Mouse (Mus musculus) liver, adult 2 months (tissue): Measurements from ENCODE around the gene Slc36a3. TPM values are rescaled to one million over a fixed set of nuclear protein-coding genes. Genes with fewer than 3 reads are reported as not detected.

Source experiments
- DNase-seq: peaks from one replicate; pipeline ENCODE4 v3.0.0-alpha.2; 2011; ENCODE audit warnings: low read depth, low spot score; ENCODE audit errors: extremely low read depth
- H3K27ac ChIP-seq: fragments of 200-500 bp; replicated peaks from 2 replicates; pipeline ENCODE4 v1.5.1; 2012; ENCODE audit warnings: low read depth, mild to moderate bottlenecking, control low read depth, inconsistent platforms, low read length; ENCODE audit not compliant: insufficient read depth
- H3K27me3 ChIP-seq: fragments of 200-500 bp; 2 replicates; pipeline ENCODE4 v1.6.1; 2012; ENCODE audit warnings: mild to moderate bottlenecking, moderate library complexity, low read length, inconsistent platforms; ENCODE audit not compliant: control insufficient read depth, insufficient read depth
- H3K36me3 ChIP-seq: fragments of 200-500 bp; 2 replicates; pipeline ENCODE4 v1.6.1; 2012; ENCODE audit warnings: low read length, inconsistent platforms; ENCODE audit not compliant: control insufficient read depth, insufficient read depth
- H3K4me1 ChIP-seq: fragments of 200-500 bp; 2 replicates; pipeline ENCODE4 v1.6.1; 2011; ENCODE audit warnings: low read length; ENCODE audit not compliant: control insufficient read depth, insufficient read depth
- H3K4me3 ChIP-seq: fragments of 200-500 bp; 2 replicates; pipeline ENCODE4 v1.5.1; 2011; ENCODE audit warnings: low read depth, mild to moderate bottlenecking, control low read depth, low read length, moderate library complexity; ENCODE audit not compliant: insufficient read depth
- H3K79me2 ChIP-seq: fragments of 200-500 bp; 2 replicates; pipeline ENCODE4 v1.6.1; 2012; ENCODE audit warnings: inconsistent platforms, mild to moderate bottlenecking, low read length, moderate library complexity; ENCODE audit not compliant: control insufficient read depth, insufficient read depth
- H3K9ac ChIP-seq: fragments of 200-500 bp; 2 replicates; pipeline ENCODE4 v1.6.1; 2012; ENCODE audit warnings: low read depth, mild to moderate bottlenecking, control low read depth, inconsistent platforms, low read length
- CTCF ChIP-seq: fragments of 200-500 bp; IDR thresholded peaks from 2 replicates; pipeline ENCODE4 v1.5.1; 2011; ENCODE audit warnings: low read depth, low read length, control low read depth
- POLR2A ChIP-seq: fragments of 200-500 bp; IDR thresholded peaks from 2 replicates; pipeline ENCODE4 v1.6.1; 2011; ENCODE audit warnings: low read length, control low read depth; ENCODE audit not compliant: insufficient read depth; ENCODE audit errors: extremely low read depth
- WGBS: fragments of 180-500 bp; shearing (Covaris S2); methylation state at CpG from one replicate; pipeline ENCODE4 v1.1.7; 2018; 5-methylcytosine and 5-hydroxymethylcytosine counted together
- polyA plus RNA-seq: library from polyadenylated mRNA; depleted of rRNA; stranded (reverse); fragments of >200 nt; gene quantifications from 2 replicates; pipeline ENCODE4 v1.2.3, GENCODE M21; 2012
- total RNA-seq: library from RNA; depleted of rRNA; stranded (reverse); fragments of >200 nt; gene quantifications from 2 replicates; pipeline ENCODE4 v1.2.3, GENCODE M21; 2014

The Slc36a3 gene
- total and polyA plus RNA-seq, 2 experiments = 0.05 TPM; not detected in 1

- Histone ChIP-seq H3K79me2 (no peaks in the 10 kb centered on the region), H3K9ac (no peak within 1 kb of the TSS), H3K27ac (no peak within 1 kb of the TSS), H3K36me3 (no peaks in the 10 kb centered on the region), H3K4me1 (no peaks in the 10 kb centered on the region), H3K27me3 (peaks cover 18% of the 10 kb centered on the region), H3K4me3 (no peak within 1 kb of the TSS)
- 24% methylated on average over 10 of the region's 10 CpGs for WGBS
- TF ChIP-seq CTCF (no peak), POLR2A (no peak)
- no peak for DNase-seq
Measured at GRCm38 (mm10) chr11:55184733-55185291, 33.3 kb upstream of the Slc36a3 start, which contains the start of gene Slc36a2. TSS of gene Slc36a2 (minus strand) at chr11:55185077.

- TF ChIP-seq POLR2A (no peak), CTCF (no peak)
- no peak overlapping the region for H3K9ac ChIP-seq
- no peak overlapping the region for H3K4me3 ChIP-seq
- 59% methylated on average over 5 of the region's 5 CpGs for WGBS
- no peaks in the 10 kb centered on the region for H3K79me2 ChIP-seq
- DNase-seq = no peak
- no peaks in the 10 kb centered on the region for H3K36me3 ChIP-seq
- no peak overlapping the region for H3K27ac ChIP-seq
- peaks cover 20% of the 10 kb centered on the region for H3K27me3 ChIP-seq
- H3K4me1 ChIP-seq = no peaks in the 10 kb centered on the region
Measured at GRCm38 (mm10) chr11:55184246-55184645, 32.7 kb upstream of the Slc36a3 start.

- Histone ChIP-seq H3K79me2 (no peaks in the 10 kb centered on the region), H3K4me3 (no peak overlapping the region), H3K4me1 (no peaks in the 10 kb centered on the region), H3K27ac (no peak overlapping the region), H3K36me3 (no peaks in the 10 kb centered on the region), H3K9ac (no peak overlapping the region), H3K27me3 (peaks cover 20% of the 10 kb centered on the region)
- 23% methylated on average over 7 of the region's 7 CpGs for WGBS
- DNase-seq = no peak
- no peak for TF ChIP-seq POLR2A
- TF ChIP-seq CTCF = no peak
Measured at GRCm38 (mm10) chr11:55183124-55183523, 31.6 kb upstream of the Slc36a3 start.

- no peaks in the 10 kb centered on the region for H3K79me2 ChIP-seq
- no peak overlapping the region for H3K4me3 ChIP-seq
- 85% methylated on average over 3 of the region's 3 CpGs for whole genome bisulfite sequencing
- TF ChIP-seq CTCF = no peak
- TF ChIP-seq POLR2A = no peak
- no peaks in the 10 kb centered on the region for H3K36me3 ChIP-seq
- no peak overlapping the region for H3K27ac ChIP-seq
- H3K9ac ChIP-seq = no peak overlapping the region
- H3K27me3 ChIP-seq = peaks cover 17% of the 10 kb centered on the region
- H3K4me1 ChIP-seq = no peaks in the 10 kb centered on the region
- DNase-seq = no peak
Measured at GRCm38 (mm10) chr11:55179856-55180255, 28.3 kb upstream of the Slc36a3 start.

GRCm38 (mm10) chr11:55178830-55179229 is 27.3 kb upstream of the Slc36a3 start:
- H3K27me3 ChIP-seq = peaks cover 9% of the 10 kb centered on the region
- H3K4me1 ChIP-seq = no peaks in the 10 kb centered on the region
- no peaks in the 10 kb centered on the region for H3K36me3 ChIP-seq
- no peak overlapping the region for H3K27ac ChIP-seq
- no peak for TF ChIP-seq CTCF
- TF ChIP-seq POLR2A = no peak
- H3K79me2 ChIP-seq = no peaks in the 10 kb centered on the region
- peak; percentile 29 for DNase-seq
- no peak overlapping the region for H3K9ac ChIP-seq
- H3K4me3 ChIP-seq = no peak overlapping the region
- 74% methylated on average over 4 of the region's 4 CpGs for WGBS

GRCm38 (mm10) chr11:55170501-55170900 is 19.0 kb upstream of the Slc36a3 start:
- Histone ChIP-seq H3K79me2 (no peaks in the 10 kb centered on the region), H3K9ac (no peak overlapping the region), H3K4me3 (no peak overlapping the region), H3K36me3 (no peaks in the 10 kb centered on the region), H3K27ac (no peak overlapping the region), H3K27me3 (no peaks in the 10 kb centered on the region; the same call in 1 of the 2 replicates), H3K4me1 (peaks cover 6% of the 10 kb centered on the region)
- no peak for TF ChIP-seq CTCF
- no peak for TF ChIP-seq POLR2A
- no peak for DNase-seq
- WGBS = 82% methylated on average over 4 of the region's 4 CpGs
